Mouse (Mus musculus) ES-Bruce4 (cell line): ENCODE measurements around the gene Vps37b. TPM values are rescaled to one million over a fixed set of nuclear protein-coding genes. Genes with fewer than 3 reads are reported as not detected.

Experiments used
- H3K27ac ChIP-seq: 2 replicates; pipeline ENCODE4 v1.5.1; 2012; ENCODE audit warnings: low read length, inconsistent platforms; ENCODE audit not compliant: insufficient read depth
- H3K27me3 ChIP-seq: 2 replicates; pipeline ENCODE4 v1.6.1; 2012; ENCODE audit warnings: mild to moderate bottlenecking, low read length, inconsistent platforms; ENCODE audit not compliant: control insufficient read depth, poor library complexity, insufficient read depth, severe bottlenecking
- H3K36me3 ChIP-seq: 2 replicates; pipeline ENCODE4 v1.6.1; 2012; ENCODE audit warnings: inconsistent platforms, mild to moderate bottlenecking, low read length, moderate library complexity; ENCODE audit not compliant: control insufficient read depth, poor library complexity, insufficient read depth, severe bottlenecking
- H3K4me1 ChIP-seq: one replicate; pipeline ENCODE4 v1.8.1; 2011; ENCODE audit warnings: low read length; ENCODE audit not compliant: control insufficient read depth, insufficient read depth
- H3K4me3 ChIP-seq: 2 replicates; pipeline ENCODE4 v1.5.1; 2011; ENCODE audit warnings: low read depth, mild to moderate bottlenecking, low read length
- H3K9ac ChIP-seq: 2 replicates; pipeline ENCODE4 v1.6.1; 2012; ENCODE audit warnings: low read depth, mild to moderate bottlenecking, inconsistent platforms; ENCODE audit not compliant: poor library complexity, severe bottlenecking
- H3K9me3 ChIP-seq: replicated peaks from 2 replicates; pipeline ENCODE4 v1.6.1; 2012; ENCODE audit warnings: mild to moderate bottlenecking, low read length, inconsistent platforms; ENCODE audit not compliant: control insufficient read depth, poor library complexity, insufficient read depth, severe bottlenecking
- CTCF ChIP-seq: IDR thresholded peaks from one replicate; pipeline ENCODE4 v1.8.1; 2011; ENCODE audit warnings: low read depth, low read length
- EP300 ChIP-seq: IDR thresholded peaks from 2 replicates; pipeline ENCODE4 v1.6.1; 2011; ENCODE audit warnings: low read depth, low read length; ENCODE audit not compliant: insufficient read depth
- POLR2A ChIP-seq: IDR thresholded peaks from one replicate; pipeline ENCODE4 v1.8.1; 2011; ENCODE audit warnings: low read length; ENCODE audit not compliant: insufficient read depth
- polyA plus RNA-seq: library from polyadenylated mRNA; stranded (reverse); fragments of >200 nt; gene quantifications from 2 replicates; pipeline ENCODE4 v1.2.4, GENCODE M21; 2011; ENCODE audit warnings: low read depth; ENCODE audit not compliant: missing spikeins, insufficient read depth, insufficient read length

The Vps37b gene
- polyA plus RNA-seq, 1 experiment: 11.9 TPM

- Histone ChIP-seq H3K27ac (no peak overlapping the region), H3K36me3 (no peaks in the 10 kb centered on the region; the same call in 1 of the 2 replicates)
- TF ChIP-seq POLR2A (no peak), EP300 (no peak), CTCF (no peak)
Observed at GRCm38 (mm10) chr5:124010077-124010476, 22.0 kb downstream of the Vps37b start.

GRCm38 (mm10) chr5:124006891-124007491, 25.1 kb downstream of the Vps37b start:
- Histone ChIP-seq H3K36me3 (no peaks in the 10 kb centered on the region; the same call in 1 of the 2 replicates), H3K27ac (no peak overlapping the region), H3K4me3 (no peak overlapping the region), H3K9ac (no peak overlapping the region), H3K27me3 (no peaks in the 10 kb centered on the region), H3K4me1 (no peaks in the 10 kb centered on the region), H3K9me3 (no peaks in the 10 kb centered on the region)
- TF ChIP-seq CTCF (no peak), EP300 (no peak), POLR2A (no peak)

More at GRCm38 (mm10) chr5:124010077-124010476, 22.0 kb downstream of the Vps37b start:
- H3K4me3 ChIP-seq: no peak overlapping the region
- H3K9ac ChIP-seq: no peak overlapping the region
- peaks cover 2% of the 10 kb centered on the region for H3K4me1 ChIP-seq
- no peaks in the 10 kb centered on the region for H3K9me3 ChIP-seq
- H3K27me3 ChIP-seq: no peaks in the 10 kb centered on the region

- Histone ChIP-seq H3K27ac (no peak overlapping the region), H3K4me1 (no peaks in the 10 kb centered on the region), H3K4me3 (no peak overlapping the region), H3K36me3 (no peaks in the 10 kb centered on the region; the same call in 1 of the 2 replicates), H3K9ac (no peak overlapping the region), H3K9me3 (no peaks in the 10 kb centered on the region), H3K27me3 (no peaks in the 10 kb centered on the region)
- TF ChIP-seq POLR2A: no peak
- no peak for TF ChIP-seq EP300
- no peak for TF ChIP-seq CTCF
Observed at GRCm38 (mm10) chr5:124006082-124006873, 25.8 kb downstream of the Vps37b start.

DNA sequence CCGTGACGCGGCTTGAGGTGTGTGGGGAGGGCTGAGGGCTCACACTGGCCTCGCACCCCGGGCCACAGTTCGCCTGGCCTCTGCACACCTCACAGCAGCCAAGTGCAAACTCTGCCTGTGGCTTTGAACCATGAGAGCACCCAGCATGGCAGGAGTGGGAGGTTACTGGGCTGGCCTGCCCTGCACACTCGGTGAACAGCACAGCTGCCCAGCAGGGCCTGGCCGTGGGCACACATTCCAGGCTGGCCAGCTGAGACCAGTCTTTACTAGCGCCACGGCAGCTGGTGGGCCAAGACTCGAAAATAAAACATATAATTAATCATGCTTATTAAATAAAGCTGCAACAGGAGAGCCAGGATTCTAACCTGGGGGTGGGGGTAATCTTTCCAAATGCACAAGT, 26.5 kb downstream of the Vps37b start:
- no peak for TF ChIP-seq EP300
- no peak for TF ChIP-seq CTCF
- Histone ChIP-seq H3K9me3 (no peaks in the 10 kb centered on the region), H3K36me3 (no peaks in the 10 kb centered on the region; the same call in 1 of the 2 replicates), H3K4me1 (no peaks in the 10 kb centered on the region), H3K27ac (no peak overlapping the region), H3K27me3 (no peaks in the 10 kb centered on the region), H3K4me3 (no peak overlapping the region), H3K9ac (no peak overlapping the region)

DNA sequence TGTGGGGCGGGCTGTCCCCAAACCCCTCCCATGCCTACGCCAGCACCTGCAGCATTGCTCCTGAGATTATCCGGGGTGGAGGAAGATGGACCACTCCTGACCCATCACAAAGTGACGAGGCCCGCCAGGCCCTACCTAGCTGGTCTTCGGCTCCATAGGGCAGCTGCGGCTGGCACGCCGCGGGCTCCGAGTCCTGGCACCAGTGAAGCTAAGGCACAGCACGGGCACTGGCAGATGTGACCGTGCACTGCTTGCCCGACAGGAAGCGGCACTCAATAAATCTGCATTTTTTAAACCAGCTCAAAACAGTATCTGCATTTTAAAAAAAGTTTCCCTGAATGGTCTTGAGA, 26.9 kb downstream of the Vps37b start:
- Histone ChIP-seq H3K9me3 (no peaks in the 10 kb centered on the region), H3K4me1 (no peaks in the 10 kb centered on the region), H3K4me3 (no peak overlapping the region), H3K27ac (no peak overlapping the region), H3K27me3 (no peaks in the 10 kb centered on the region), H3K36me3 (no peaks in the 10 kb centered on the region; the same call in 1 of the 2 replicates), H3K9ac (no peak overlapping the region)
- TF ChIP-seq CTCF (no peak), POLR2A (no peak), EP300 (no peak)

DNA sequence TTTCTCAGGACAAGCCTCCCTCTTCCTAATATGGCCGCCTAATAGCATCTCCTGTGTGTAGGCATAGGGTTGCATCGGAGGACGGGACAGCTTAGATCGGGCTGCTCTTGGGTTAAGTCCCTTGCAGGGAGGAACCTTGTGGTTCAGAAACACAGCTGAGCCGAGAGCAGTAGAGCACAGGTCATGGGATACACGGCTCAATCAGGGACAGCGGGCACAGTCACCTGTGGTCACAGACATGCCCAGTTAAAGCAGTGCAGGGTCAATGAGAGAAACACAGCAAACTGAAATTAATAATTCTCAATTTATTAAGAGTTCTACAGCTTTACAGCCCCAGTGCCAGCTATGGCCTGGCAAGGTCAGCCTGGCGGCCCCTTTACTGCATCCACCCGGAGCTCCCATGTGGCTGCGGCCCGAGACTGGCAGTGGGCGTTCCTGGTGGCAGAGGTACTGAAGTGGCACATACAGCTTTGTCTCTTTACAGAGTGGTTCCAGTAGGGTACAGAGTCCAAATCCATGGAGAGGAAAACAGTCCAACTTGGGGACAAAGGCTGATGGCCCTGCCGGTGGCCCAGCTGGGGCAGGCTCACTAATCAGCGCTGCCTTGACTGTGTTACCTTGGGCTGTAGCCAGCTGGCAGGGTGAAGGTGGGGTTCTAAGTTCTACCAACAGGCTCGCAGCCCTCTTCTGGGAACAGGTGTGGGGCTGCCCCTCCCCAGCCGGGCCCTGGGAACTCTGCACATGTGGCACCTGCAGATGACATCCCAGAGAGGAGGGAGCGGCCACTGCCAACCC, 27.5 kb downstream of the Vps37b start:
- Histone ChIP-seq H3K9me3 (no peaks in the 10 kb centered on the region), H3K27ac (no peak overlapping the region), H3K4me3 (no peak overlapping the region), H3K36me3 (no peaks in the 10 kb centered on the region; the same call in 1 of the 2 replicates), H3K4me1 (no peaks in the 10 kb centered on the region), H3K27me3 (no peaks in the 10 kb centered on the region), H3K9ac (no peak overlapping the region)
- TF ChIP-seq POLR2A: no peak
- TF ChIP-seq CTCF: no peak
- no peak for TF ChIP-seq EP300
